ENCODE assay signal across 8 mouse cellular contexts in the genomic region with DNA sequence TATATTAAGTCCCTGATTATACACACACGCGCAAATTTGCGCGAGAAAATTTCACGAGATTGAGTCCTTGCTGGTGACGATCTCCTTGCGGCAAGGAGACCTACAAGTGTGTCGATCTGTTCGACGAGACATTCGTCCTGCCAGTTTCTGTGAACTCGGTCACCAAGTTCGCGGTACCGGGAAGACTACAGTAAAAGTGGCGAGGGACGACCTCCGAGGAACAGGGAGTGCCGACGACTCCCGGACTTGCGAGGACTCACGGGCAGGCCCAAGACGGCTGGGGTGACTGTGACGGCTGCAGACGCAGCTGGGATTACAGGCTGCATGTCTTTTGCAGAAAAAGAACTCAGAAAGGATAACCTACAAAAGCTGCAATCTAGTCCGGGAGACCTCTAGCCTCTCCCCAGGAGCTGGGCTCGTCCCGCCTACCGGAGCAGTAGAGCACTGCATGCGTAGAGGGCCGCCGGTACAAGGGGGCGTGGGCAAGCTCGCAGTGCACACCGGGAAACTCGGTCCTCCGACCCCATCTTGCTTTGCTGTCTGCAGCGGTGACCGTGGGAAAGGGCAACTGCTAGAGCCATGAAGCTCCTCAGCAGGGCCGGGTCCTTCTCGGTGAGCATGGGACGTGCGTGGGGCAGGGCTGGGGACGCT. TPM values are rescaled to one million over a fixed set of nuclear protein-coding genes. Genes with fewer than 3 reads are reported as not detected.
A peak's percentile ranks its signal among the peaks of the same experiment; 100 is the strongest.
DNase-seq lines count a peak whose midpoint lies in the region; ATAC-seq and TF ChIP-seq lines count a peak whose summit lies in the region.

Gene Uqcrc2 (plus strand): TSS at position 466 of the 651 bp plus-strand sequence.

- H3K36me3 ChIP-seq in heart, embryonic 11.5 days (ENCODE audit: control insufficient read depth, insufficient read depth, low read length) = peaks cover 4% of the 10 kb centered on the region
- peaks cover 17% of the 10 kb centered on the region for H3K36me3 ChIP-seq in kidney, embryonic 16.5 days (ENCODE audit: insufficient read depth, low read length)
- peaks cover 20% of the 10 kb centered on the region; the same call in 1 of the 2 replicates for H3K36me3 ChIP-seq in liver, adult 2 months (ENCODE audit: control insufficient read depth, insufficient read depth, low read length)
- peaks cover 21% of the 10 kb centered on the region for H3K36me3 ChIP-seq in myocyte (ENCODE audit: control insufficient read depth, insufficient read depth)
- H3K36me3 ChIP-seq in splenic B cell, adult 2 months (ENCODE audit: control insufficient read depth, insufficient read depth, low read length, poor library complexity, severe bottlenecking) = peaks cover 2% of the 10 kb centered on the region; the same call in 1 of the 2 replicates

- under 1% methylated on average over 45 of the region's 45 CpGs for WGBS in heart, embryonic 11.5 days (ENCODE audit: insufficient replicate concordance)
- under 1% methylated on average over 45 of the region's 45 CpGs for WGBS in kidney, embryonic 16.5 days
- 1% methylated on average over 45 of the region's 45 CpGs for WGBS in liver, adult 2 months

- peak; percentile 85 to 87 for DNase-seq in B cell, adult 2 months
- DNase-seq in brain, adult 2 months (ENCODE audit: low read depth, low spot score) = peak; percentile 97
- peak; percentile 88 for DNase-seq in liver, adult 2 months (ENCODE audit: extremely low read depth, low read depth, low spot score)
- peak; percentile 90 for DNase-seq in splenic B cell, adult 2 months (ENCODE audit: low read depth, low spot score)

- TF ChIP-seq POLR2A in liver, adult 2 months (IDR thresholded peaks at IDR 0.05; ENCODE audit: extremely low read depth, insufficient read depth, low read length) = 0 out of 2 replicates have a peak, but pooled peaks have one; percentile 27
- TF ChIP-seq POLR2A in myocyte (IDR thresholded peaks at IDR 0.05; ENCODE audit: insufficient read length, low read depth) = peak; percentile 82

- no peaks in the 10 kb centered on the region for H3K27me3 ChIP-seq in heart, embryonic 11.5 days (ENCODE audit: control insufficient read depth, insufficient read depth, low read length)
- H3K27me3 ChIP-seq in kidney, embryonic 16.5 days (ENCODE audit: insufficient read depth, low read length) = no peaks in the 10 kb centered on the region
- H3K27me3 ChIP-seq in liver, adult 2 months (ENCODE audit: control insufficient read depth, insufficient read depth, low read length) = no peaks in the 10 kb centered on the region
- H3K27me3 ChIP-seq in myocyte (ENCODE audit: control insufficient read depth, insufficient read depth, insufficient read length) = no peaks in the 10 kb centered on the region
- H3K27me3 ChIP-seq in splenic B cell, adult 2 months (ENCODE audit: control insufficient read depth, insufficient read depth, low read length, poor library complexity, severe bottlenecking) = no peaks in the 10 kb centered on the region

- no peaks in the 10 kb centered on the region for H3K9me3 ChIP-seq in heart, embryonic 11.5 days (replicated peaks; ENCODE audit: control insufficient read depth, low read length)
- H3K9me3 ChIP-seq in kidney, embryonic 16.5 days (ENCODE audit: low read length) = no peaks in the 10 kb centered on the region

- peak; percentile 54 for TF ChIP-seq CTCF in liver, adult 2 months (IDR thresholded peaks at IDR 0.05; ENCODE audit: low read depth, low read length)

- peak within 1 kb of the TSS; percentile 97 for H3K9ac ChIP-seq in heart, embryonic 11.5 days (ENCODE audit: low read depth, low read length)
- peak within 1 kb of the TSS; percentile 96 for H3K9ac ChIP-seq in kidney, embryonic 16.5 days (replicated peaks; ENCODE audit: low read length)
- peak within 1 kb of the TSS; percentile 96 for H3K9ac ChIP-seq in liver, adult 2 months (ENCODE audit: low read depth, low read length)

- peak within 1 kb of the TSS; percentile 85 for H3ac ChIP-seq in myocyte (ENCODE audit: control insufficient read depth, insufficient read length)

- H3K4me3 ChIP-seq in heart, embryonic 11.5 days (ENCODE audit: low read depth, low read length) = peak within 1 kb of the TSS; percentile 88
- H3K4me3 ChIP-seq in kidney, embryonic 16.5 days (ENCODE audit: low read length) = peak within 1 kb of the TSS; percentile 95
- H3K4me3 ChIP-seq in liver, adult 2 months (ENCODE audit: insufficient read depth, low read depth, low read length) = peak within 1 kb of the TSS; percentile 94
- H3K4me3 ChIP-seq in myocyte = peak within 1 kb of the TSS; percentile 98

- H3K79me2 ChIP-seq in liver, adult 2 months (ENCODE audit: control insufficient read depth, insufficient read depth, low read length) = peaks cover 16% of the 10 kb centered on the region; the same call in 1 of the 2 replicates
- peaks cover 35% of the 10 kb centered on the region for H3K79me2 ChIP-seq in myocyte (ENCODE audit: control insufficient read depth, insufficient read depth)

- H3K4me2 ChIP-seq in heart, embryonic 11.5 days = peak within 1 kb of the TSS; percentile 81
- peak within 1 kb of the TSS; percentile 84 for H3K4me2 ChIP-seq in kidney, embryonic 16.5 days (replicated peaks; ENCODE audit: low read depth, low read length)
- peak within 1 kb of the TSS; percentile 86 for H3K4me2 ChIP-seq in myocyte (ENCODE audit: low read depth)

- H3K27ac ChIP-seq in heart, embryonic 11.5 days (ENCODE audit: low read depth, low read length) = peak within 1 kb of the TSS; percentile 93
- peak within 1 kb of the TSS; percentile 96 for H3K27ac ChIP-seq in kidney, embryonic 16.5 days (ENCODE audit: low read length)
- peak within 1 kb of the TSS; percentile 93 for H3K27ac ChIP-seq in liver, adult 2 months (replicated peaks; ENCODE audit: insufficient read depth, low read depth, low read length)

- 0 out of 2 replicates have a peak, but pooled peaks cover 6% of the 10 kb centered on the region for H3K4me1 ChIP-seq in heart, embryonic 11.5 days (ENCODE audit: control insufficient read depth, insufficient read depth, low read length)
- peaks cover 21% of the 10 kb centered on the region for H3K4me1 ChIP-seq in kidney, embryonic 16.5 days (ENCODE audit: insufficient read depth, low read length)
- peaks cover 8% of the 10 kb centered on the region for H3K4me1 ChIP-seq in liver, adult 2 months (ENCODE audit: control insufficient read depth, insufficient read depth, low read length)

- peak; percentile 99 for ATAC-seq in erythroblast, adult 5-6 weeks (replicated peaks; ENCODE audit: low FRiP score, poor library complexity, severe bottlenecking)
- peak; percentile 99 for ATAC-seq in heart, embryonic 11.5 days (replicated peaks; ENCODE audit: insufficient number of reproducible peaks, low FRiP score, low TSS enrichment)
- ATAC-seq in kidney, embryonic 16.5 days (ENCODE audit: low FRiP score, low TSS enrichment) = peak; percentile 99

TF ChIP-seq in myocyte, 11 proteins besides CTCF, POLR2A, EP300 and RAD21:
- TF ChIP-seq CEBPB (IDR thresholded peaks at IDR 0.05; ENCODE audit: insufficient read depth, poor library complexity, severe bottlenecking) = no peak
- peak; percentile 77 for TF ChIP-seq POLR2AphosphoS2 (IDR thresholded peaks at IDR 0.05; ENCODE audit: insufficient read length, low read depth)
- no peak for TF ChIP-seq REST (IDR thresholded peaks at IDR 0.05; ENCODE audit: insufficient read depth, insufficient read length)
- peak in 1 of 3 experiments; percentile 12 for TF ChIP-seq MYOD1 (IDR thresholded peaks at IDR 0.05; ENCODE audit: control insufficient read depth in 1 of 3, insufficient read length in 2 of 3, low read depth in 2 of 3)
- TF ChIP-seq MYOG (IDR thresholded peaks at IDR 0.05; ENCODE audit: control insufficient read depth in 1 of 3, insufficient read depth in 1 of 3, insufficient read length in 2 of 3, low read depth in 2 of 3) = peak in 1 of 3 experiments; percentile 34
- TF ChIP-seq USF1 (IDR thresholded peaks at IDR 0.05; ENCODE audit: low read depth) = no peak

RNA-seq across cellular contexts. Expression of gene Uqcrc2, which starts in this region (rescaled TPM):
- total RNA-seq in erythroblast, adult 5-6 weeks (2015; ENCODE audit: low replicate concordance) = 53.7 and 80.9 TPM in 2 replicates
- total RNA-seq in erythroblast, adult 5-6 weeks (2017; ENCODE audit: low replicate concordance) = 25.5 and 38.4 TPM in 2 replicates
- 429 and 456 TPM in 2 replicates for polyA plus RNA-seq in heart, embryonic 11.5 days (2014; fragmentation: Nextera tagmentation; extraction: Ambion mirVana)
- polyA plus RNA-seq in kidney, embryonic 16.5 days (2015; fragmentation: Nextera tagmentation; extraction: Ambion mirVana) = 261 and 273 TPM in 2 replicates
- total RNA-seq in liver, adult 2 months (2014; rRNA removed) = 275 and 293 TPM in 2 replicates
- 89.6 and 90.8 TPM in 2 replicates for polyA plus RNA-seq in liver, adult 2 months (2012; rRNA removed)
- polyA plus RNA-seq in myocyte (2012; fragmentation: generic; extraction: Trizol) = 142 TPM

Comparison
In these comparisons a context has a peak if more than half of its experiments do, and no peak if none do; other contexts are left out.
1. Peak in every context shown above with its lines: DNase-seq, ATAC-seq, H3K4me3 ChIP-seq and H3K27ac ChIP-seq.